Mouse (Mus musculus) small intestine, adult 2 months (tissue): ENCODE measurements at regions not wholly inside any gene's neighbourhood (a gene's known extent, or its start where the extent isn't known, plus 50 kb on each side); places are given as distances from the start of the nearest gene placed in this dataset.

Experiments used
- H3K27ac ChIP-seq: fragments of 200-500 bp; 2 replicates; pipeline ENCODE4 v1.5.1; 2012; ENCODE audit warnings: low read depth, low read length, control low read depth, inconsistent platforms; ENCODE audit not compliant: insufficient read depth
- H3K27me3 ChIP-seq: fragments of 200-500 bp; 2 replicates; pipeline ENCODE4 v1.6.1; 2012; ENCODE audit warnings: mild to moderate bottlenecking, moderate library complexity, low read length, inconsistent platforms; ENCODE audit not compliant: control insufficient read depth, insufficient read depth
- H3K36me3 ChIP-seq: fragments of 200-500 bp; 2 replicates; pipeline ENCODE4 v1.6.1; 2012; ENCODE audit warnings: mild to moderate bottlenecking, low read length, control low read depth, inconsistent platforms; ENCODE audit not compliant: control insufficient read depth, insufficient read depth
- H3K4me1 ChIP-seq: fragments of 200-500 bp; 2 replicates; pipeline ENCODE4 v1.6.1; 2012; ENCODE audit warnings: low read length, inconsistent platforms, mixed read lengths; ENCODE audit not compliant: control insufficient read depth, insufficient read depth, insufficient read length
- H3K4me3 ChIP-seq: fragments of 200-500 bp; 2 replicates; pipeline ENCODE4 v1.5.1; 2012; ENCODE audit warnings: low read depth, mild to moderate bottlenecking, control low read depth, inconsistent platforms, low read length, moderate library complexity
- CTCF ChIP-seq: fragments of 200-500 bp; IDR thresholded peaks from 2 replicates; pipeline ENCODE4 v1.5.1; 2012; ENCODE audit warnings: low read depth, mild to moderate bottlenecking, control low read depth, inconsistent platforms, low read length, moderate library complexity, mixed read lengths; ENCODE audit not compliant: insufficient replicate concordance, insufficient read length; ENCODE audit errors: extremely low read depth
- POLR2A ChIP-seq: fragments of 200-500 bp; IDR thresholded peaks from 2 replicates; pipeline ENCODE4 v1.6.1; 2012; ENCODE audit warnings: low read depth, mild to moderate bottlenecking, control low read depth, inconsistent platforms, low read length, moderate library complexity
- WGBS: fragments of 180-500 bp; shearing (Covaris S2); methylation state at CpG from one replicate; pipeline ENCODE4 v1.1.7; 2018; 5-methylcytosine and 5-hydroxymethylcytosine counted together

DNA sequence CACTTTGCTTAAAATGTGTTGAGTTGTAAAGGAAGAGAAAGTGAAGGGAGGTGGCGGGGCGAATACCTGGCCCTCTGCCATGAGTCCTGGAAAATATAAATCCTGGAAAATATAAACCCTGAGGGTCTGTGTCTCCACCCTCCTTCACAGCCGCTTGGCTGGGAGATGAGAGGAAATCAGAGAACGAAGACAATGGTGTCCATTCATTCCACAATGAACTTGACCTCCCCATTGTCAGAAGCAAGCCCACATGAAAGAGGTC is 61.9 kb upstream of the Cdh4 start:
- WGBS, result 62% methylated on average over 4 of the region's 4 CpGs
- H3K27me3 ChIP-seq, result no peaks in the 10 kb centered on the region
- no peak for TF ChIP-seq CTCF
- TF ChIP-seq POLR2A, result no peak

DNA sequence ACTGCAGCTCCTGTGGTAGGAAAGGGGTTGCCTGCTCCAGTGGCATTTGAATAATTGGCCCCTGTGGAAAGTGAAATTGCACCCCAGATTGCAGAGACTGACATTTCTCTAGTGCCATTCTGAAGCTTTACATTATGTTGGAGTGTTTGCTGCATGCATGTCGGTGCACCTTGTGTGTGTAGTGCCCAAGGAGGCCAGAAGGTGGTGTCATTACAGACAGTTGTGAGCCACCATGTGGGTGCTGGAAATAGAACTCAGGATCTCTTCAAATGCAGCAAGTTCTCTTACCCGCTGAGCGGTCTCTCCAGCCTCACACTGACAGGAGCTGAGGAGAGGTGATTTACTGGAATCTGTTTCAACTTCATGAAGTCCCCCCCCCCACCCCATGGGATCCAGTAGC is 60.3 kb upstream of the Cdh4 start:
- Histone ChIP-seq H3K36me3 (no peaks in the 10 kb centered on the region), H3K4me1 (no peaks in the 10 kb centered on the region), H3K27ac (no peak overlapping the region), H3K27me3 (no peaks in the 10 kb centered on the region), H3K4me3 (no peak overlapping the region)
- WGBS, result over 99% methylated on average over 3 of the region's 3 CpGs
- TF ChIP-seq POLR2A (no peak), CTCF (no peak)

More for the DNA sequence above, 61.9 kb upstream of the Cdh4 start:
- no peak overlapping the region for H3K27ac ChIP-seq
- H3K4me1 ChIP-seq, result no peaks in the 10 kb centered on the region
- no peaks in the 10 kb centered on the region for H3K36me3 ChIP-seq
- no peak overlapping the region for H3K4me3 ChIP-seq

DNA sequence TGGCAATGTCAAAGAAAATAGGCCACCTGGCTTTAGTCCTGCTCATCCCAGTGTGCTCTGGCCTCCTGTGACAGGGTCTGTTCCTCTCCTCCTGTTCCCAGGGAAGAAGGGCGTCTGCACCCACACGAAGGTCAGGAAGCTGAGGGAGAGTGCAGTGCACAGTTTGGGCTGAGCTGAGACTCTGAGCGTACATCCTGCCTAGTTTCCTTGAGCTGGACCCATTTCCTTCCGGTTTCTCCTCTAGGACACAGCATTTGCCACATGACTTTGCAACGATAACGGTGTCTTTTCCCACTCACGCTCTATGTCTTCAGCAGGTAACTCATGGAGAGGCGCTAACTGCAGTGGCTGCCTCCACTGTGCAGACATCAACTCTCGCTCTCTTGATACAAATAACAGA is 59.6 kb upstream of the Cdh4 start:
- H3K27me3 ChIP-seq, result no peaks in the 10 kb centered on the region
- WGBS, result 79% methylated on average over 9 of the region's 9 CpGs
- H3K4me3 ChIP-seq, result no peak overlapping the region
- no peak for TF ChIP-seq CTCF
- no peak for TF ChIP-seq POLR2A
- no peaks in the 10 kb centered on the region for H3K4me1 ChIP-seq
- H3K36me3 ChIP-seq, result no peaks in the 10 kb centered on the region
- H3K27ac ChIP-seq, result no peak overlapping the region

DNA sequence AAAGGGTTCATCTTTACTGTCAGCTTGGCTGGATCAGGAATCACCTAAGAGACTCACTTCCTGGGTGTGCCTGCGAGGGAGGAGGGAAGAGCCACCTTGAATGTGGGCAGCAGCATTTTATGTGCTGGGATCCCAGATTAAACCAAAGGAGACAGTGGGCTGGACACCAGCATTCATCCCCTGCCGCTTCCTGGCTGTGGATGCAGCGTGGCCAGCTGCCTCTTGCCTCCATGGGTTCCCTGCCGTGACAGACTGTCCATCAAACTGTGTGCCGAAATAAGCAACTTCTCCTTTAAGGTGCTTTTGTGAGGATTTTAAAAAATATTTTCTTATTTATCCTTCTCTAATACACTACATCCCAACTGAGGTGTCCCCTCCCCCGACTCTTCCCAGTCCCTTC is 55.4 kb upstream of the Cdh4 start:
- no peak overlapping the region for H3K27ac ChIP-seq
- TF ChIP-seq CTCF (no peak), POLR2A (no peak)
- no peaks in the 10 kb centered on the region for H3K4me1 ChIP-seq
- no peaks in the 10 kb centered on the region for H3K27me3 ChIP-seq
- WGBS, result 78% methylated on average over 6 of the region's 6 CpGs
- no peaks in the 10 kb centered on the region for H3K36me3 ChIP-seq
- H3K4me3 ChIP-seq, result no peak overlapping the region

DNA sequence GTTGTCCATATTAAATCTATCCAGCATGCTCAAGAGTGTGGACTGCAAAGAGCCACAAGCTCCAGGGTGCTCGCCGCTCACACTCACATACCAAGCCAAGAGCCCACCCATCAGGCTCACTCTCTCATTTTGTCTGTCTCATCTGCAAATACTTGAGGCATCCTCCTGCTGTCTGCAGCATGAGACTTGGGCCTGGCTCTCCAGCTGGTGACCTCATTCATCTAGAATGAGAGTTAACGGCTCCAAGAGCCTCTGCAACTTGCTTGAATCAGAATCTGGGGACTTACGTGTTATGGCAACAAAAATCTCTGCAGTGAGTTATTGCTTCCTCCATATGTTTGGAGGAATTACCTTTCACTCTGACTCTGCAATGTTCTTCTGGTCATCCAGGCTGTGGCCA is 51.7 kb upstream of the Cdh4 start:
- 59% methylated on average over 4 of the region's 4 CpGs for WGBS
- H3K27me3 ChIP-seq, result no peaks in the 10 kb centered on the region
- no peaks in the 10 kb centered on the region for H3K36me3 ChIP-seq
- H3K4me1 ChIP-seq, result no peaks in the 10 kb centered on the region
- no peak overlapping the region for H3K4me3 ChIP-seq
- no peak overlapping the region for H3K27ac ChIP-seq
- TF ChIP-seq POLR2A, result no peak
- TF ChIP-seq CTCF, result no peak

DNA sequence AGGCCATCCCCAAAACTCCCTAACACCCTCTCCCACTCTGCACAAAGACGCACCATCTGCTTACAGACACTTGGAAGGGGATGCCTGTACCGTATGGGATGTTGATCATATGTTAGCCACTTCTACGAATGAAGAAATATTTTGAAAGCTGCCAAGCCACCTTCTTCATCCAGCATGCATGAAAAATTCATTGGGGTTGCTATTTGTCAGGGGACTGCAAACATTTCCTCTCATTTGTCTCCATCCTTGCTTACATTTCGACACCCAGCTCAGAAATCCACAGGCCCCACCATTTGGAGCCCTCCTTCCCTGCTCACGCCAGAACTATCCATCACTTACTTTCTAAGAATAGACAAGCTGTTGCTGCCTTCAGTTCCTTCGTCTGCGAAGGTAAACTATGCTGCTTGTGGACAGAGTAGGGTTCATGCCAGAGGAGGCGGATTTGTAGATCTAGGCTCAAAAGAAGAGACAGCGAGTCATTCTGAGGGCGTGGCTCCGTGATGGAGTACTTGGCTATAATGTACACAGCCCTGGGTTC is 51.2 kb upstream of the Cdh4 start:
- Histone ChIP-seq H3K27ac (no peak overlapping the region), H3K4me3 (no peak overlapping the region), H3K4me1 (no peaks in the 10 kb centered on the region), H3K27me3 (no peaks in the 10 kb centered on the region), H3K36me3 (no peaks in the 10 kb centered on the region)
- TF ChIP-seq CTCF (no peak), POLR2A (no peak)
- 39% methylated on average over 11 of the region's 11 CpGs for WGBS
